Mouse (Mus musculus): ENCODE measurements at regions not wholly inside any gene's neighbourhood (a gene's known extent, or its start where the extent isn't known, plus 50 kb on each side); places are given as distances from the start of the nearest gene placed in this dataset.

DNA sequence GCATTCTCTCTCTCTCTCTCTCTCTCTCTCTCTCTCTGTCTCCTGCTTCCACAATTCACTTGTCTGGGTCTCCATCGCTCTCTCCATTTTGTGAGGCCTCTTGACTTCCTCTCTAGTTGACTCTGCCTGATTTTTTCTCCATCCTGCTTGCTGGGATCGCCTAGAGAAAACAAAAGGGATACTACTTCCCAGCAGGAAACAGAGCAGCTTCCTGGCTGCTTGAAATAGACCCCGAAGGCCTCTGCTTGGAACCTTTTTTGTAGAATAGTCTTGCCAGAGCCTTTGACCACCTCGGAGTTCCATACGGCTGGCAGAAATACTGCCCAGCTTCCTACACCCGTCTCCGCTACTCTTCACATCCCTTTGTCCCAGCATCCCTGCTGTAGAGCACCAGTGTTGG lies 210.7 kb downstream of the Zfp36l1 start:
- H3K9ac ChIP-seq (ENCODE audit: low read depth, low read length): no peak overlapping the region
- H3K4me2 ChIP-seq (replicated peaks; ENCODE audit: low read depth, low read length): no peak overlapping the region
- H3K4me1 ChIP-seq (replicated peaks; ENCODE audit: control insufficient read depth, insufficient read depth, low read length): no peaks in the 10 kb centered on the region; the same call in 1 of the 2 replicates
- no peak for DNase-seq (ENCODE audit: low spot score)
- no peak overlapping the region for H3K27ac ChIP-seq (ENCODE audit: low read depth, low read length)
- WGBS: 52% methylated on average over 7 of the region's 7 CpGs
- no peak for ATAC-seq (ENCODE audit: low FRiP score)
- H3K36me3 ChIP-seq (ENCODE audit: control insufficient read depth, insufficient read depth, low read length): no peaks in the 10 kb centered on the region
- no peaks in the 10 kb centered on the region for H3K9me3 ChIP-seq (ENCODE audit: control insufficient read depth, low read length)
- no peaks in the 10 kb centered on the region for H3K27me3 ChIP-seq (ENCODE audit: control insufficient read depth, insufficient read depth, low read length)
- no peak overlapping the region for H3K4me3 ChIP-seq (ENCODE audit: low read depth, low read length)

- Histone ChIP-seq H3K27me3 (ENCODE audit: control insufficient read depth, insufficient read depth, low read length) (no peaks in the 10 kb centered on the region), H3K4me3 (ENCODE audit: low read depth, low read length) (no peak overlapping the region), H3K9me3 (ENCODE audit: control insufficient read depth, low read length) (no peaks in the 10 kb centered on the region), H3K4me2 (replicated peaks; ENCODE audit: low read depth, low read length) (no peak overlapping the region), H3K36me3 (ENCODE audit: control insufficient read depth, insufficient read depth, low read length) (no peaks in the 10 kb centered on the region), H3K4me1 (replicated peaks; ENCODE audit: control insufficient read depth, insufficient read depth, low read length) (peaks cover 5% of the 10 kb centered on the region; the same call in 1 of the 2 replicates), H3K27ac (ENCODE audit: low read depth, low read length) (peak overlapping the region; percentile 48; the same call in 1 of the 2 replicates), H3K9ac (ENCODE audit: low read depth, low read length) (no peak overlapping the region)
- ATAC-seq (ENCODE audit: low FRiP score): no peak
- DNase-seq (ENCODE audit: low spot score): peak; percentile 46
- 17% methylated on average over 12 of the region's 12 CpGs for WGBS
Measured at GRCm38 (mm10) chr12:79898198-79898930, 214.4 kb downstream of the Zfp36l1 start.

GRCm38 (mm10) chr12:79895975-79896374 lies 216.8 kb downstream of the Zfp36l1 start:
- Histone ChIP-seq H3K4me3 (ENCODE audit: low read depth, low read length) (no peak overlapping the region), H3K27me3 (ENCODE audit: control insufficient read depth, insufficient read depth, low read length) (no peaks in the 10 kb centered on the region), H3K36me3 (ENCODE audit: control insufficient read depth, insufficient read depth, low read length) (no peaks in the 10 kb centered on the region), H3K27ac (ENCODE audit: low read depth, low read length) (peak overlapping the region; percentile 58), H3K4me1 (replicated peaks; ENCODE audit: control insufficient read depth, insufficient read depth, low read length) (peaks cover 9% of the 10 kb centered on the region), H3K4me2 (replicated peaks; ENCODE audit: low read depth, low read length) (no peak overlapping the region), H3K9ac (ENCODE audit: low read depth, low read length) (0 out of 2 replicates have a peak overlapping the region, but pooled peaks have one; percentile 5), H3K9me3 (ENCODE audit: control insufficient read depth, low read length) (no peaks in the 10 kb centered on the region)
- no peak for ATAC-seq (ENCODE audit: low FRiP score)
- WGBS: 24% methylated on average over 6 of the region's 6 CpGs
- peak; percentile 35 for DNase-seq (ENCODE audit: low spot score)

DNA sequence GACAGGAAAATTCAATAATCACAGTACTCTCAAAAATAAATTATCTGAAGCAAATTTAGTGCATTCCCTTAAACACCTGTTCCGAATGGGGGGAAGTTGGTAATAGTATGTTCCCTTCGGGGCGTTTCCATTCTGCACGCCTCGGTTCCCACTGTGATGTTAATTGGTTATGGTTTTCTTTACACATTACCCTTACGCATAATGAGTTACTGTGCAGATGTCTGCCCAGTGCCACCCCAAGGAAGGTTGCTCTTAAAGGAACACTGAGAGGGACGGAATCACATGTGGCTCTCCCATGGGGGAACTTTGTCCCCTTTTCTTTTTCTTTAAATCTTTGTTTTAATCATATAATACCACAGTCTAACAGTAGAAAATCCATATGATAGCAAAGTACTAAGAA lies 217.5 kb downstream of the Zfp36l1 start:
- no peak overlapping the region for H3K4me2 ChIP-seq (replicated peaks; ENCODE audit: low read depth, low read length)
- no peaks in the 10 kb centered on the region for H3K36me3 ChIP-seq (ENCODE audit: control insufficient read depth, insufficient read depth, low read length)
- 35% methylated on average over 7 of the region's 7 CpGs for WGBS
- H3K4me3 ChIP-seq (ENCODE audit: low read depth, low read length): no peak overlapping the region
- no peak overlapping the region for H3K27ac ChIP-seq (ENCODE audit: low read depth, low read length)
- DNase-seq (ENCODE audit: low spot score) (no peak), ATAC-seq (ENCODE audit: low FRiP score) (peak; percentile 54; the same call in 1 of the 2 replicates)
- H3K27me3 ChIP-seq (ENCODE audit: control insufficient read depth, insufficient read depth, low read length): no peaks in the 10 kb centered on the region
- H3K4me1 ChIP-seq (replicated peaks; ENCODE audit: control insufficient read depth, insufficient read depth, low read length): peaks cover 11% of the 10 kb centered on the region
- H3K9me3 ChIP-seq (ENCODE audit: control insufficient read depth, low read length): no peaks in the 10 kb centered on the region
- no peak overlapping the region for H3K9ac ChIP-seq (ENCODE audit: low read depth, low read length)

GRCm38 (mm10) chr12:79892871-79893270 lies 219.9 kb downstream of the Zfp36l1 start:
- no peak overlapping the region for H3K27ac ChIP-seq (ENCODE audit: low read depth, low read length)
- DNase-seq (ENCODE audit: low spot score) (no peak), ATAC-seq (ENCODE audit: low FRiP score) (no peak)
- no peak overlapping the region for H3K4me3 ChIP-seq (ENCODE audit: low read depth, low read length)
- H3K9me3 ChIP-seq (ENCODE audit: control insufficient read depth, low read length): no peaks in the 10 kb centered on the region
- no peak overlapping the region for H3K9ac ChIP-seq (ENCODE audit: low read depth, low read length)
- 84% methylated on average over 8 of the region's 8 CpGs for WGBS
- H3K4me1 ChIP-seq (replicated peaks; ENCODE audit: control insufficient read depth, insufficient read depth, low read length): peaks cover 11% of the 10 kb centered on the region
- no peak overlapping the region for H3K4me2 ChIP-seq (replicated peaks; ENCODE audit: low read depth, low read length)
- no peaks in the 10 kb centered on the region for H3K27me3 ChIP-seq (ENCODE audit: control insufficient read depth, insufficient read depth, low read length)
- H3K36me3 ChIP-seq (ENCODE audit: control insufficient read depth, insufficient read depth, low read length): no peaks in the 10 kb centered on the region

DNA sequence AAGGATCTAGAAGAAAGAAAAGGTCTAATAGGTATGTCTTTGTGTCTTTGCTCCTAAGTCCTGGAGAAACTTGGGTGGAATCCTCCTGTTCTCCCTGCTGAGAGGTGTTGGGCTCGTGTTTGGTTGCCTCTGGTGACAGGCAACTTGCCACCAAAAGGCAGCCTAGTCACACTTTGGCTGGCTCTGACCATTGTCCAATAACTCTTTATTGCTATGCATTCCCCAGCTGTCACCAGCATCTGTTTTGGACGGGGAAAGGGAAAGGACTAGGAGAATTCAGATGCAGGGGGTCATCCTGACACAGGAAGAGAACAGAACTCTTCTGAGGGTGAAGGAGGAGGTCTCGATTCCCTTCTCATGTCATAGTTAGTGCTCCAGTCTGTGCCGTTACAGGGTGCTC lies 220.9 kb downstream of the Zfp36l1 start:
- no peak overlapping the region for H3K27ac ChIP-seq (ENCODE audit: low read depth, low read length)
- 64% methylated on average over 4 of the region's 4 CpGs for WGBS

DNA sequence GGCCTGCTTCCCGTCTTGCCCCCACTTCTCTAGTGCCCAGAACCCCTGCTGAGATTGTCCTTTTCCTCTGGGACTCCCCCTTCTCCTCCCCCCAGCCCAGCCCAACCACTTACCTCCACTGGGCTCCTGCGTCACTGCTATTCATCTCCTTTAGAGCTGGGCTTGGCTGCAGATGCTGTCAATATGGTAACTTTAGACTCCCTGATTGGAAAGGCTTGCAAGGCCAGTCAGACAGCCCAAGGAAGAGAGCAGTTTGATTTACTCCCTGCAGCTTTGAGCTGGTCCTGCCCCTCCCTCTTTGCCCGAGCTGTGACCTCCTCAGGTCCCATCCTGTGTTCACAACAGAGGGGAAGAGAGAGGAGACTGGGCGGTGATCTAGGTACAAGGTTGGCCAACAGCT lies 221.9 kb downstream of the Zfp36l1 start:
- no peaks in the 10 kb centered on the region for H3K9me3 ChIP-seq (ENCODE audit: control insufficient read depth, low read length)
- H3K27ac ChIP-seq (ENCODE audit: low read depth, low read length): 0 out of 2 replicates have a peak overlapping the region, but pooled peaks have one; percentile 20
- DNase-seq (ENCODE audit: low spot score): no peak
- H3K4me1 ChIP-seq (replicated peaks; ENCODE audit: control insufficient read depth, insufficient read depth, low read length): peaks cover 9% of the 10 kb centered on the region
- no peak overlapping the region for H3K4me3 ChIP-seq (ENCODE audit: low read depth, low read length)
- H3K4me2 ChIP-seq (replicated peaks; ENCODE audit: low read depth, low read length): no peak overlapping the region
- H3K9ac ChIP-seq (ENCODE audit: low read depth, low read length): no peak overlapping the region
- 18% methylated on average over 4 of the region's 4 CpGs for WGBS
- no peak for ATAC-seq (ENCODE audit: low FRiP score)
- H3K36me3 ChIP-seq (ENCODE audit: control insufficient read depth, insufficient read depth, low read length): no peaks in the 10 kb centered on the region
- no peaks in the 10 kb centered on the region for H3K27me3 ChIP-seq (ENCODE audit: control insufficient read depth, insufficient read depth, low read length)

More for the DNA sequence above, 220.9 kb downstream of the Zfp36l1 start:
- no peaks in the 10 kb centered on the region for H3K9me3 ChIP-seq (ENCODE audit: control insufficient read depth, low read length)
- ATAC-seq (ENCODE audit: low FRiP score) (no peak), DNase-seq (ENCODE audit: low spot score) (no peak)
- no peak overlapping the region for H3K4me3 ChIP-seq (ENCODE audit: low read depth, low read length)
- H3K4me1 ChIP-seq (replicated peaks; ENCODE audit: control insufficient read depth, insufficient read depth, low read length): peaks cover 11% of the 10 kb centered on the region
- H3K4me2 ChIP-seq (replicated peaks; ENCODE audit: low read depth, low read length): no peak overlapping the region
- no peak overlapping the region for H3K9ac ChIP-seq (ENCODE audit: low read depth, low read length)
- no peaks in the 10 kb centered on the region for H3K27me3 ChIP-seq (ENCODE audit: control insufficient read depth, insufficient read depth, low read length)
- H3K36me3 ChIP-seq (ENCODE audit: control insufficient read depth, insufficient read depth, low read length): no peaks in the 10 kb centered on the region

- ATAC-seq (ENCODE audit: low FRiP score): no peak
- WGBS: 88% methylated on average over 7 of the region's 7 CpGs
- H3K36me3 ChIP-seq (ENCODE audit: control insufficient read depth, insufficient read depth, low read length): no peaks in the 10 kb centered on the region
- no peak overlapping the region for H3K9ac ChIP-seq (ENCODE audit: low read depth, low read length)
- DNase-seq (ENCODE audit: low spot score): no peak
- no peak overlapping the region for H3K4me2 ChIP-seq (replicated peaks; ENCODE audit: low read depth, low read length)
- H3K27ac ChIP-seq (ENCODE audit: low read depth, low read length): no peak overlapping the region
- no peaks in the 10 kb centered on the region for H3K27me3 ChIP-seq (ENCODE audit: control insufficient read depth, insufficient read depth, low read length)
- H3K9me3 ChIP-seq (ENCODE audit: control insufficient read depth, low read length): no peaks in the 10 kb centered on the region
- no peak overlapping the region for H3K4me3 ChIP-seq (ENCODE audit: low read depth, low read length)
- peaks cover 7% of the 10 kb centered on the region for H3K4me1 ChIP-seq (replicated peaks; ENCODE audit: control insufficient read depth, insufficient read depth, low read length)
Measured at GRCm38 (mm10) chr12:79890291-79890690, 222.5 kb downstream of the Zfp36l1 start.

DNA sequence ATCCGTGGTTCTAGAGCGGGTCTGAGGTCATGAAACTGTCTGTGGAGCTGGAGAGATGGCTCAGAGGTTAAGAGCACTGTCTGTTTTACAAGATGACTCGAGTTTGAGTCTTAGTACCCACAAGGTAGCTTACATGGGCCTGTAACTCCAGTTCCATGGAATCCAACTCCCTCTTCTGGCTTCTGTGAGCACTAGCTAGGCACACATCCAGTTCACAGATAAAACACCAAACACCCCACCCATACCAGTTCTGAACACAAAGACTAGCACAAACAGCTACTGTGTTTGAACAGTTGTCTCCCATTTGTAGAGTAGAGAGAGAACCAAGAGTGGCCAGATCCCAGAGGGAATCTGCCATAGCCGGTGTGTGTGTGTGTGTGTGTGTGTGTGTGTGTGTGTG lies 224.0 kb downstream of the Zfp36l1 start:
- 88% methylated on average over 3 of the region's 4 CpGs for WGBS
- no peak for DNase-seq (ENCODE audit: low spot score)
- no peak overlapping the region for H3K4me2 ChIP-seq (replicated peaks; ENCODE audit: low read depth, low read length)
- H3K36me3 ChIP-seq (ENCODE audit: control insufficient read depth, insufficient read depth, low read length): no peaks in the 10 kb centered on the region
- no peak overlapping the region for H3K4me3 ChIP-seq (ENCODE audit: low read depth, low read length)
- H3K27ac ChIP-seq (ENCODE audit: low read depth, low read length): no peak overlapping the region
- ATAC-seq (ENCODE audit: low FRiP score): no peak
- peaks cover 6% of the 10 kb centered on the region for H3K4me1 ChIP-seq (replicated peaks; ENCODE audit: control insufficient read depth, insufficient read depth, low read length)
- no peaks in the 10 kb centered on the region for H3K27me3 ChIP-seq (ENCODE audit: control insufficient read depth, insufficient read depth, low read length)
- no peaks in the 10 kb centered on the region for H3K9me3 ChIP-seq (ENCODE audit: control insufficient read depth, low read length)
- no peak overlapping the region for H3K9ac ChIP-seq (ENCODE audit: low read depth, low read length)

Measured in hindbrain, embryonic 11.5 days (tissue).